Mouse (Mus musculus) left cerebral cortex, adult 18-20 months (tissue): ENCODE measurements around the gene Arl5a. TPM values are rescaled to one million over a fixed set of nuclear protein-coding genes. Genes with fewer than 3 reads are reported as not detected.

Source experiments
- DNase-seq, 2 experiments: peaks; one replicate each; pipeline ENCODE4 v3.0.0; 2021 to 2022; ENCODE audit warnings: low spot score in 2 of 2, mixed read lengths in 1 of 2
- total RNA-seq, 2 experiments: library from RNA; stranded (reverse); gene quantifications; 2 replicates each; pipeline ENCODE4 v1.2.3; 2021

Arl5a gene
- total RNA-seq, 2 experiments from 2014 or later = 62.6 to 69.2 TPM

- DNase-seq = no peak
Observed at GRCm38 (mm10) chr2:52423611-52424247, 972 bp downstream of the Arl5a start.

- DNase-seq = no peak
Observed at GRCm38 (mm10) chr2:52422871-52423610, 1.7 kb downstream of the Arl5a start.

GRCm38 (mm10) chr2:52421197-52421596, 3.5 kb downstream of the Arl5a start:
- DNase-seq = no peak

GRCm38 (mm10) chr2:52420001-52420710, 4.5 kb downstream of the Arl5a start:
- DNase-seq = no peak

GRCm38 (mm10) chr2:52419295-52419694, 5.4 kb downstream of the Arl5a start:
- DNase-seq = no peak

- no peak for DNase-seq
Observed at GRCm38 (mm10) chr2:52412524-52413037, 12.1 kb downstream of the Arl5a start.

GRCm38 (mm10) chr2:52406480-52406879, 18.2 kb downstream of the Arl5a start:
- DNase-seq = no peak

GRCm38 (mm10) chr2:52405238-52405637, 19.5 kb downstream of the Arl5a start:
- DNase-seq = no peak

GRCm38 (mm10) chr2:52394529-52394928, 30.2 kb downstream of the Arl5a start:
- DNase-seq = peak in 1 of 2 experiments; percentile 19

GRCm38 (mm10) chr2:52390415-52390975, 34.2 kb downstream of the Arl5a start:
- no peak for DNase-seq

- no peak for DNase-seq
Observed at GRCm38 (mm10) chr2:52389975-52390374, 34.7 kb downstream of the Arl5a start.

GRCm38 (mm10) chr2:52386451-52386850, 38.2 kb downstream of the Arl5a start:
- no peak for DNase-seq

- DNase-seq = no peak
Observed at GRCm38 (mm10) chr2:52386037-52386436, 38.7 kb downstream of the Arl5a start.

GRCm38 (mm10) chr2:52378848-52379261, 45.8 kb downstream of the Arl5a start:
- DNase-seq = no peak

GRCm38 (mm10) chr2:52378448-52378804, 46.3 kb downstream of the Arl5a start, which contains the start of gene Neb:
Gene Neb, minus strand, starts transcription at chr2:52378474.
- no peak for DNase-seq

- DNase-seq = no peak
Observed at GRCm38 (mm10) chr2:52377706-52378447, 46.8 kb downstream of the Arl5a start.

GRCm38 (mm10) chr2:52374706-52375105, 50.0 kb downstream of the Arl5a start:
- DNase-seq = no peak

- no peak for DNase-seq
Observed at GRCm38 (mm10) chr2:52372480-52372879, 52.2 kb downstream of the Arl5a start.

GRCm38 (mm10) chr2:52372080-52372479, 52.6 kb downstream of the Arl5a start:
- no peak for DNase-seq

- no peak for DNase-seq
Observed at GRCm38 (mm10) chr2:52371066-52371465, 53.6 kb downstream of the Arl5a start.

GRCm38 (mm10) chr2:52369622-52370021, 55.1 kb downstream of the Arl5a start:
- DNase-seq = no peak
